Mouse (Mus musculus) layer of hippocampus, adult 9-11 months (tissue): ENCODE measurements around the gene Klrb1c.
"Not testable (repeated sequence)": the region's sequence is repeated elsewhere in the genome, so short reads cannot be mapped to it uniquely, and the experiment has no call there.

Source experiments
- DNase-seq: peaks from one replicate; pipeline ENCODE4 v3.0.0; 2022

Gene Klrb1c

GRCm38 (mm10) chr6:128789115-128789514, at the start of gene Klrb1c:
TSS of gene Klrb1c (minus strand) at chr6:128789215.
- DNase-seq = no peak

DNA sequence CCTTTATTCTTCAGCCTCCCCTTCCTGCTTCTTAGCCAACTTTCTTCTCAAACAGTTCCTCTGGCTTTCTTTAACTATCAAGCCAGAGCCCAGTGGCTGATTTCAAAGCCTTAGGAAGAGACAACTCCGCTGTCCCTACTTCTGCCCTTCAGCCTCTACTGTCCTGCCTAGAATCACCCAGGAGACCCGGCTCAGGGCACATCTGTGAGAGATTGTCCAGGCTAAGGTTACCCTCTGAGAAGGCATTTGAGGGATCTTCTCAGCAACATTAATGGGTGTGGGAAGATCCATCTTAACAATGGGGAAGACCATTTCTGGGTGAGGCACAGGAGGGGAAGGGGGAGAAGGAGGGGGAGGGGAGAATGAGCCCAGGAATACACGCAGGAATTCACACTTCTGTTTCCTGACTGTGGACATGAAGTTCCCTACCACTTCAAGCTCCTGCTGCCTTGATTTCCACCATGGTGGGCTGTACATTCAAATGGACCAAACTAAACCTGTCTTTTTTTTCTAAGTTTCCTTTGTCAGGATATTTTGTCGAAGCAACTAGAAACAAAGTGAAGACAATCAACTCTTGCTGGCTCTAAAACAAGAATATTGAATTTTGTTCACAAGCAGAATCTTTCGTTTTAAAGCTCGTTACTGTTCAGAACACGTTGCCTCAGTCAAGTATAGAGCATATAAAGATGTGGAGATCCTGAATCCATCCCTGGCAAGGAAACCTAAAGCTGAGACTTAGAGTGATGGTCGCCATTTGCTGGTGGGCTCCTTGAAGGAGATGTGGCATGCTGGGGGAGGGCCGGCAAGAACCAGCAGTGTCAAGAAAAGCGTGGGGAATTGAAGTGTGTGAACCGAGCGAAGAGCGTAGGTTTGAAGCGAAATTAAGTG, 48.7 kb upstream of the Klrb1c start:
- no peak for DNase-seq

DNA sequence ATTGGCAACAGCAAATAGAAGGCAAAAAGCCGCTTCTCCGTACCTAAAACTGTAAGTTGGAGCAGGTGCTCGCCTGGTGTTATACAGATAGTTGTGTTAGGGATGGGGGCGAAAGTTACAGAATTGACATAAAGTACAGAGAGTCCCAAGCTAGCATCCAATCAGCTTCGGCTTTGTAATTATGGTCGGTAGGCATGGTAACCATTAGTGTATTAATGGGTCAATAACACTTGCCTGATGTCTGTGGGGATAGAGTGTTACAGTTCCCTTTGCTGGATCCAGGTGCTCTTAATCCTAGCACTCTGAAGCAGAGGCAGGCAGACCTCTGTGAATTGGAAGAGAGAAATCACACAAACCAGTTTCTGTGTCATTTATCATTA, 47.9 kb upstream of the Klrb1c start:
- DNase-seq = no peak

- no peak for DNase-seq
Observed at GRCm38 (mm10) chr6:128836191-128836954, 47.4 kb upstream of the Klrb1c start.

- DNase-seq = no peak
Observed at GRCm38 (mm10) chr6:128835571-128835970, 46.6 kb upstream of the Klrb1c start.

GRCm38 (mm10) chr6:128833046-128833445, 44.0 kb upstream of the Klrb1c start:
- no peak for DNase-seq

- no peak for DNase-seq
Observed at GRCm38 (mm10) chr6:128829837-128830236, 40.8 kb upstream of the Klrb1c start.

GRCm38 (mm10) chr6:128826781-128827180, 37.8 kb upstream of the Klrb1c start:
- DNase-seq = no peak

- peak; percentile 55 for DNase-seq
Observed at GRCm38 (mm10) chr6:128826132-128826531, 37.1 kb upstream of the Klrb1c start, which contains the start of the genes Gm44511 and Klrb1b. TSS of gene Gm44511 (minus strand) at chr6:128826315. TSS of gene Klrb1b (minus strand) at chr6:128826331.

DNA sequence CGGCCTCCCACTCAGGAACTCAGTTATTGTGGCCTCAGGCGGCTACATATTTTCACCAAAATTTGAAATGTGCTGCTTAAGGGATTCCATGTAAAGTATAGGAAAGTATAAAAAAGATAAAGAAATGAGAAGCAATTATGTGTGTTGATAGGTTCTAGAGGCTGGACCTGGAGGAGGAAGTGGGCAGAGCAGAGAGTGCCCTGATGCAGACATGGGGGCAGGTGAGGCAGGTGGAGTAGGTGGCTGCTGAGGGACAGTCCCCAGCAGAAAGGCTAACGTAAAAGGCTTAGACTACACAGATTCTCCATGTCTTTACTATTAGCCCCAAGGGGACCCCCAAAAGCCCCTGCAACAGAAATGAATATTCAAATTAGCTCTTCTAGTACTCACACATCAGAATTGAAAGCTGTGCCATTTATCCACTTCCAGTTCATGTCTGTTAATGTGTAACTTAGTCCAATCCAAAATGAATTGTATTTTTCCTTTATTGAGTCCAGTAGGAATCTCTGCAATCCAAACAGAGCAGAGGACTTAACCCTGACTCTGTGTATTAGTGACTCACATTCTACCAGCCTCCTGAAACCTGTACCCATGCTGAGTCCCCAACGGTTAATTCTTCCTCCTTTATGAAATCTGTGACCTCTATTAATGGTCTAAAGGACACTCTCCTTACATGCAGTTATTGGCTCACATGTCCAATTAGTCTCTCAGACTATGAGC, 29.2 kb upstream of the Klrb1c start:
- no peak for DNase-seq

DNA sequence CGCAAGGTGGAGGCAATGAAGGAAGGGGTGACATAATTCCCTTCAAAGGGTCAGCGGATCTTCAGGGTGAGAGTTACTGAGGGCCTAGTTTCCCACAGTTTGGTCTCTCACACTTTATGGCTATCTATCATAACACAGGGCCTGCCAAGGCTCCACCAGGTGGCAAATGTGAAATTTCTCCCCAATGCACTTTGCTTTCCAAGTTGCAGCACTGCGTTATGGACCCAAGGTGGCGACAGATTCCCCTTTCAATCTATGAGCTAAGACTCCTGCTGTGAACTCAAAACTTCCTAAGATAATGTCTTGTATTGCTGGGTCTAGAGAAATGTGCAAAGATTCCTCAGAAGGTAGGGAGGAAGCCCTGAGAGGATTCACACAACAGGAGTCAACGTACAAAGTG, 19.5 kb upstream of the Klrb1c start:
- DNase-seq = no peak

- no peak for DNase-seq
Observed at GRCm38 (mm10) chr6:128807021-128807420, 18.0 kb upstream of the Klrb1c start.

DNA sequence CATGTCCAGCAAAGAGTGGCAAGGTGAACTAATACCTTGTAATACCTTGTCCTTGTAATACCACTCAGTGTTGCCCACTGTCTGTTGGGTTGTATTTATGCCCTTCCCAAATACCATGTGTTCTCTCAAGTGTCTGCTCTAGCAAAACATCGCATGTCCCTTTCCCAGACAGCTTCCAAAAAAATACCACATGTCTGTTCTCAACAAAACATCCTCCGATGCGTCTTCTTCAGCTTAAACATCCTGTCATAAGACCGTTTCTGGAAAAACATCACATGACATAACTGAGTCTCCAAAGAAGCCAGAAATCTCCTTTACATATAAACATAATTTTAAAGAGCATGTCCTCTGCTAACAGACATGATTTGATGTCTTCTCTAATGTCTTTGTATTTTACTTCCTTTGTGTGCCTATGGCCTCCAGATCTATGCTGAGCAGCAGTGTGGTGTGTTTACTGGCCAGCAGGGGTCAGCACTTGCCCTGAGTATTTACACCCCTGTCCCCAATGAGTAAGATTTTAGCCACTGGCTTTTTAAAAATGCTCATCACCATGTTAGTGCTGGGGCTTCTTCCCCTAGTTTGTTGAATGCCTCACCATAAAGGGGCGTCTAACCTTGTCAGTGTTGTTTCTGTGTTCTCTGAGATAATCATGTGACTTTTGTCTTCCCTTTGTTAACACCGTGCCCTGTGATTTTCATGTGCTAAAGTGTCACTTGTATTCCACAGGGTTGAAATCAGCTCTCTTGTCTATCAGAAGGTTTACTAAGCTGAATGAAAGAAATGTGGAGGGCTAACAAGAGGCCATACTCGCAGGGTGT, 16.0 kb upstream of the Klrb1c start:
- peak; percentile 52 for DNase-seq

GRCm38 (mm10) chr6:128802999-128803857, 14.2 kb upstream of the Klrb1c start:
- peak; percentile 97 for DNase-seq

DNA sequence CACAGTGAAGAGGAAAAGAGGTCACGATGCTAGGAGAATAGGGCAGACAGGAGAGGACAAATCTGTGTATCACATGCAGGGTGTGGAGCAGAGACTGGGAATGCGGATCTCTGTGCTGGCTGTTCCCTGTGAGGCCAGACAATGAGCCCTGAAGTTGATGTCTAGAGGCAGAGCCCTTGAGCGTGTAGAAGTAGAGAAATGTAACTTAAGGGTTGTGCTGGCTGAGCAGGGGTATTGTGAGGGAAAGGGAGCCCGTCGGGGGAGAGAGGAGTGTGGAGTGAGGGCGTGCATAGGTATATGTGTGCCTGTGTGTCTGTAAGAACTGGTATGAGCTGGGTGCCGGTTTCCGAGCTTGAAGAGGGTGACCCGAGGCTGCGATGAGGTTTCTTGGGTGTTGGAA, 13.5 kb upstream of the Klrb1c start:
- DNase-seq = peak; percentile 24

DNA sequence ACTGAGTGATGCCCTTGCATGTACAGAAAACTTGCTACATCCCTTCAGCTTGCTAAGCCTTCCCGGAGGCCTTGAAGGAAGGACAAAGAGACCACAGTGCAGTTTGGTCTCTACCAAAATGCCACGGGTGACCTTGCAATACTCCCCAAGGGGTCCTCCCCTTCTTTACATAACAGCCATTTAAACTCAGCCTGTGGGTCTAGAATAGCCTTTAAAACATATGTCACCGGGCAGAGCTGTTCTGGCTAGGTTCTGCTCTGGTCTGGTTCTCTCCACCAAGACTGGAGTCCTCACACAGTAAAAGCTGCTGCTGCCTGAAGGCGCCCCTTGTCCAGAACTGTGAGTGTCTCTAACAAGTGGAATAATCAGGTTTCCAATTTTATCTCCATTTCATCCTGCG, 11.7 kb upstream of the Klrb1c start:
- not testable (repeated sequence) for DNase-seq

- no peak for DNase-seq
Observed at GRCm38 (mm10) chr6:128799896-128800270, 10.9 kb upstream of the Klrb1c start.

DNA sequence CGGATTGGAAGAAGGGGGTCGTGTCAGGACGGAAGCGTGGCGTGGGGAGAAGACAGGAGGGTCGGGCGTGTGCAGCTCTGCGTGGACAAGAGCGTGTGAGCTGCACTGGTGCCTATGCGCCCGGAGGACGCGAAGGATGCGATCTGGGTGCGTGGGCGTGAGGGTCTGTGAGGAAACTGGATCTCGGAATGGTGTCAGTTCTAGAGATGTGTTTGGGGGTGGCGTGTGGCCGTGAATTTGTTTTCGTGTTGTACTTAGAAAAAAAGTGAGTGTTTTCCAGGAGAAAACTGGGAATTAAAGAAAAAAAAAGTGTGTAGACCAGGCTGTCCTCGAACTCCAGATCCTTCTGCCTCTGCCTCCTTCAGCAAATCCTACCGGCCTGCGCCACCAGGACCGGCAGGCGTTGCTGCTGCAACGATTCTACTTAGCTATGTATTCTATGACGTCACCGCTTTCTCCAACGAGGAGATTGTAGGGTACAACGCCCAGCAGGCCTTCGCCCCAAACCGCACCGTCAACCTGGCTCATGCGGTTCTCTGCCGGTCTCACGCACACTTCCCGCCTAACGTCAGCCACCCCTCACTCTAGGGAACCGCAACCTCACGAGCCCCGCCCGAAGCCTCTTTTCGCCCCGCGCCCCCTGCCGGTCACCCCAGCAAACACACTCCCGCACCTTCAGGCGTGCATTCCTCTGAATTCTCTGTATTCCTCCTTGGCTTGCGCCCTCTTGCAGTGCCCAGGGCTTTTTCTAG, 10.3 kb upstream of the Klrb1c start:
- DNase-seq = peak; percentile 87

GRCm38 (mm10) chr6:128798772-128799143, 9.7 kb upstream of the Klrb1c start:
- peak; percentile 80 for DNase-seq

- DNase-seq = no peak
Observed at GRCm38 (mm10) chr6:128797936-128798771, 9.1 kb upstream of the Klrb1c start.
